Mouse (Mus musculus): ENCODE measurements at regions not wholly inside any gene's neighbourhood (a gene's known extent, or its start where the extent isn't known, plus 50 kb on each side); places are given as distances from the start of the nearest gene placed in this dataset.
A peak's percentile ranks its signal among the peaks of the same experiment; 100 is the strongest.

- DNase-seq, result peak in 1 of 2 experiments; percentile 5
These were observed 1002.8 kb upstream of the Adgrl2 start for GRCm38 (mm10) chr3:149993199-149993598.

- DNase-seq, result no peak
These were observed 997.4 kb upstream of the Adgrl2 start for GRCm38 (mm10) chr3:149987801-149988200.

- DNase-seq, result no peak
These were observed 966.6 kb upstream of the Adgrl2 start for GRCm38 (mm10) chr3:149956993-149957392.

GRCm38 (mm10) chr3:149936197-149936596, 945.8 kb upstream of the Adgrl2 start:
- DNase-seq, result no peak

- no peak for DNase-seq
These were observed 944.5 kb upstream of the Adgrl2 start for GRCm38 (mm10) chr3:149934832-149935231.

- peak in 1 of 2 experiments; percentile 13 for DNase-seq
These were observed 938.4 kb upstream of the Adgrl2 start for GRCm38 (mm10) chr3:149928456-149929360.

- no peak for DNase-seq
These were observed 929.9 kb upstream of the Adgrl2 start for GRCm38 (mm10) chr3:149920206-149920605.

GRCm38 (mm10) chr3:149918201-149918600, 927.8 kb upstream of the Adgrl2 start:
- no peak for DNase-seq

GRCm38 (mm10) chr3:149910721-149911120, 920.4 kb upstream of the Adgrl2 start:
- no peak for DNase-seq

GRCm38 (mm10) chr3:149901783-149902182, 911.4 kb upstream of the Adgrl2 start:
- DNase-seq, result no peak

GRCm38 (mm10) chr3:149876553-149876952, 886.2 kb upstream of the Adgrl2 start:
- no peak for DNase-seq

GRCm38 (mm10) chr3:149865945-149866344, 875.6 kb upstream of the Adgrl2 start:
- no peak for DNase-seq

GRCm38 (mm10) chr3:149846941-149847539, 856.7 kb upstream of the Adgrl2 start:
- DNase-seq, result no peak

- no peak for DNase-seq
These were observed 855.6 kb upstream of the Adgrl2 start for GRCm38 (mm10) chr3:149845826-149846486.

GRCm38 (mm10) chr3:149845083-149845825, 854.9 kb upstream of the Adgrl2 start:
- peak; percentile 47 to 81 for DNase-seq

- no peak for DNase-seq
These were observed 847.6 kb upstream of the Adgrl2 start for GRCm38 (mm10) chr3:149837921-149838320.

GRCm38 (mm10) chr3:149836467-149837233, 846.3 kb upstream of the Adgrl2 start:
- DNase-seq, result no peak

GRCm38 (mm10) chr3:149827181-149827580, 836.8 kb upstream of the Adgrl2 start:
- no peak for DNase-seq

- no peak for DNase-seq
These were observed 836.4 kb upstream of the Adgrl2 start for GRCm38 (mm10) chr3:149826757-149827156.

- no peak for DNase-seq
These were observed 830.3 kb upstream of the Adgrl2 start for GRCm38 (mm10) chr3:149820670-149821069.

- DNase-seq, result no peak
These were observed 829.5 kb upstream of the Adgrl2 start for GRCm38 (mm10) chr3:149819863-149820262.

- no peak for DNase-seq
These were observed 828.7 kb upstream of the Adgrl2 start for GRCm38 (mm10) chr3:149819081-149819480.
